In the genomic region with DNA sequence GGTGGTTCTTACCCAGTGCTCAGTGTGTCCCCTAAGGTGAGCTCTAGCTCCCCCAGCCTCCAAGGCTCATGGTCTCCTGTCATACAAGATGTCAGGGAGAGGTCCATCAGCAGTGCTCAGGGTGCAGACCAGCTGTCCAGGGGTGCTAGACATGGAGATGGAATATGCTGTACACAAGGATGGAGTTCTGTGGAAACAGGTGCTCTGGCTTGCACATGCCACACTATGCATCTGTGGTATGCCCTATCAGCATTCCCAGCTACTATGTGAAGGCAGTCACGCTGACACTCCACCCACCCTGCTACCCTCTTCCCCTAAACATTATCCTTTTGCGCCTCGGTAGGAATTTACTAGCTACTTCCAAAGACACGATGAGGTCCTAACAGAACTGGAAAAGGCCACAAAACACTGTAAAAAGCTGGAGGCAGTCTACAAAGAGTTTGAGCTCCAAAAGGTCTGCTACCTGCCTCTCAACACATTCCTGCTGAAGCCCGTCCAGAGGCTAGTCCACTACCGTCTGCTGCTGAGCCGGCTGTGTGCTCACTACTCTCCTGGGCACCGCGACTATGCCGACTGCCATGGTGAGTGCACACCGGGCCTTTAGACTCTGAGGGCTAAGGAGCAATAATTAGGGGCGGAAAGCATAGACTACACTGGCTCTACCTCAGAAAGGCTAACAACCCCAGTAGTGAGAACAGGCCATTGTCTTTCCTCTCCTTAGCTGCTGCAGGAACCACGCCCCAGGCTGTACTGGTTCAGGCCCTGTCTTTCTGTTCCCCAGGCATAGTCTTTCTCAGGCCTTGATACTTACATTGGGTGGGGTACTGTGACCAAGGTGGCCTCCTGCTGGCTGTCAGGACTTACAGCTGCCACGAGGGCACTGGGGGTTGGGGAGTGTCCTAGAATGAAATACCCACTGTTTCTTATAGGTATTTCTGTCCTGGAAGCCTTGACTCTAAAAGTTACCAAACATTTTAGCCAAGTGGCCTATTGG, we compare ENCODE assay signal across 25 mouse cellular contexts. TPM values are rescaled to one million over a fixed set of nuclear protein-coding genes. Genes with fewer than 3 reads are reported as not detected.
DNase-seq lines count a peak whose midpoint lies in the region; ATAC-seq and TF ChIP-seq lines count a peak whose summit lies in the region.
"Had no signal": no experiment of that assay in that cellular context is flagged by ENCODE, and none has a peak within 500 bp of the region (broad histone marks: within the 10 kb centered on the region; RNA-seq: fewer than 3 reads in every experiment).

No protein-coding gene starts in this region.

- H3K4me2 ChIP-seq in liver, embryonic 11.5 days: no peak overlapping the region
- no peak overlapping the region for H3K4me2 ChIP-seq in liver, embryonic 12.5 days
- H3K4me2 ChIP-seq: embryonic facial prominence, embryonic 13.5 days; heart, embryonic 12.5 days; kidney, embryonic 15.5 days; lung, embryonic 14.5 days; midbrain, embryonic 11.5 days had no signal

- no peak overlapping the region for H3K9ac ChIP-seq in liver, embryonic 11.5 days (ENCODE audit: low read depth, low read length)
- no peak overlapping the region for H3K9ac ChIP-seq in liver, embryonic 12.5 days
- H3K9ac ChIP-seq: embryonic facial prominence, embryonic 13.5 days; heart, embryonic 12.5 days; kidney, embryonic 15.5 days; lung, embryonic 14.5 days had no signal

- WGBS in liver, embryonic 11.5 days: 83% methylated on average over 14 of the region's 14 CpGs
- 74% methylated on average over 14 of the region's 14 CpGs for WGBS in liver, embryonic 12.5 days (ENCODE audit: insufficient replicate concordance)

- DNase-seq in liver, embryonic 11.5 days (ENCODE audit: low spot score): no peak
- DNase-seq in ZHBTc4 (ENCODE audit: low read depth, low spot score): peak; percentile 86
- DNase-seq in spleen, postnatal 4 days (ENCODE audit: low spot score in 2 of 2): no peak
- DNase-seq in right cerebral cortex, postnatal 14 days: no peak
- no peak for DNase-seq in spleen, postnatal 36 days (ENCODE audit: low spot score in 2 of 2)
- DNase-seq: adrenal gland, postnatal 10 days; cerebellum, adult 18-20 months; cerebellum, postnatal 25 days; embryo, embryonic 11 days; gastrocnemius, postnatal 10 days; heart, postnatal 10 days; kidney, adult 11 months; kidney, postnatal 36 days; lung, embryonic 14.5 days had no signal

- no peaks in the 10 kb centered on the region for H3K27me3 ChIP-seq in liver, embryonic 11.5 days (replicated peaks; ENCODE audit: control insufficient read depth, insufficient read depth, low read length)
- H3K27me3 ChIP-seq in liver, embryonic 12.5 days (replicated peaks): no peaks in the 10 kb centered on the region
- H3K27me3 ChIP-seq in E14TG2a.4 (ENCODE audit: insufficient read depth, low read length): no peaks in the 10 kb centered on the region
- H3K27me3 ChIP-seq: embryonic facial prominence, embryonic 13.5 days; heart, embryonic 12.5 days; kidney, embryonic 15.5 days had no signal

- peak; percentile 51; the same call in 1 of the 2 replicates for ATAC-seq in liver, embryonic 11.5 days (replicated peaks; ENCODE audit: low FRiP score)
- ATAC-seq in liver, embryonic 12.5 days: no peak
- ATAC-seq: forebrain, embryonic 14.5 days; hindbrain, embryonic 16.5 days had no signal

- H3K4me1 ChIP-seq in liver, embryonic 11.5 days (replicated peaks; ENCODE audit: control insufficient read depth, insufficient read depth, low read length): no peaks in the 10 kb centered on the region
- no peaks in the 10 kb centered on the region for H3K4me1 ChIP-seq in liver, embryonic 12.5 days
- peaks cover 44% of the 10 kb centered on the region for H3K4me1 ChIP-seq in E14TG2a.4 (replicated peaks; ENCODE audit: low read depth, low read length)
- H3K4me1 ChIP-seq: embryonic facial prominence, embryonic 13.5 days; hindbrain, embryonic 10.5 days; kidney, embryonic 15.5 days had no signal

- no peak overlapping the region for H3K27ac ChIP-seq in liver, embryonic 11.5 days (ENCODE audit: low read depth, low read length)
- H3K27ac ChIP-seq in liver, embryonic 12.5 days: no peak overlapping the region
- H3K27ac ChIP-seq: embryonic facial prominence, embryonic 13.5 days; hindbrain, embryonic 10.5 days; kidney, embryonic 15.5 days; left cerebral cortex, adult 2 months had no signal

- H3K9me3 ChIP-seq in liver, embryonic 11.5 days (ENCODE audit: control insufficient read depth, low read length): no peaks in the 10 kb centered on the region
- H3K9me3 ChIP-seq in liver, embryonic 12.5 days (replicated peaks): no peaks in the 10 kb centered on the region
- H3K9me3 ChIP-seq in E14TG2a.4 (ENCODE audit: low read length): no peaks in the 10 kb centered on the region
- H3K9me3 ChIP-seq: G1E; kidney, embryonic 15.5 days had no signal

- no peak for TF ChIP-seq CTCF in E14TG2a.4 (conservative IDR thresholded peaks at IDR 0.05; ENCODE audit: low read length)

- H3K4me3 ChIP-seq in liver, embryonic 11.5 days (ENCODE audit: low read depth, low read length): no peak overlapping the region
- no peak overlapping the region for H3K4me3 ChIP-seq in liver, embryonic 12.5 days
- 0 out of 2 replicates have a peak overlapping the region, but pooled peaks have one; percentile 1 for H3K4me3 ChIP-seq in E14TG2a.4 (replicated peaks; ENCODE audit: low read length)
- H3K4me3 ChIP-seq: embryonic facial prominence, embryonic 13.5 days; heart, embryonic 12.5 days; hindbrain, embryonic 10.5 days; kidney, embryonic 15.5 days; left cerebral cortex, adult 2 months had no signal

- H3K36me3 ChIP-seq in liver, embryonic 11.5 days (ENCODE audit: control insufficient read depth, insufficient read depth, low read length): no peaks in the 10 kb centered on the region
- H3K36me3 ChIP-seq in liver, embryonic 12.5 days: no peaks in the 10 kb centered on the region
- no peaks in the 10 kb centered on the region for H3K36me3 ChIP-seq in E14TG2a.4 (ENCODE audit: insufficient read depth, low read length)
- H3K36me3 ChIP-seq: G1E; heart, embryonic 12.5 days; hindbrain, embryonic 10.5 days; kidney, embryonic 15.5 days had no signal

RNA-seq across cellular contexts. Expression of a gene that starts 51.1 kb away (rescaled TPM):
- 97.7 and 102 TPM in 2 replicates for polyA plus RNA-seq in liver, embryonic 11.5 days (2014; fragmentation: Nextera tagmentation; extraction: Ambion mirVana)
- polyA plus RNA-seq in liver, embryonic 12.5 days (2016; fragmentation: Nextera tagmentation; extraction: Ambion mirVana): 60.1 and 65.0 TPM in 2 replicates
